Comparison of ENCODE assay signal across 31 mouse cellular contexts in genomic region chr5:127703609-127704180, GRCm38 (mm10).
DNase-seq lines count a peak whose midpoint lies in the region; ATAC-seq lines count a peak whose summit lies in the region.
"Had no signal": no experiment of that assay in that cellular context is flagged by ENCODE, and none has a peak within 500 bp of the region (broad histone marks: within the 10 kb centered on the region; RNA-seq: fewer than 3 reads in every experiment).

No protein-coding gene starts in this region.

- H3K9me3 ChIP-seq in hindbrain, embryonic 10.5 days, result no peaks in the 10 kb centered on the region
- no peaks in the 10 kb centered on the region; the same call in 1 of the 2 replicates for H3K9me3 ChIP-seq in hindbrain, embryonic 12.5 days (replicated peaks)
- no peaks in the 10 kb centered on the region for H3K9me3 ChIP-seq in forebrain, embryonic 14.5 days (replicated peaks; ENCODE audit: control insufficient read depth, low read length)
- H3K9me3 ChIP-seq: embryonic facial prominence, embryonic 13.5 days; heart, embryonic 10.5 days; heart, embryonic 15.5 days; limb, embryonic 12.5 days; liver, embryonic 15.5 days; lung, embryonic 15.5 days; neural tube, embryonic 15.5 days had no signal

- DNase-seq in hindbrain, embryonic 10.5 days (ENCODE audit: low spot score), result no peak
- DNase-seq in ES-CJ7 (ENCODE audit: low read depth, low spot score), result peak; percentile 52
- DNase-seq in Muller cell, postnatal 12 days (ENCODE audit: inconsistent ontology term), result peak; percentile 82
- peak; percentile 9 for DNase-seq in forebrain, embryonic 14.5 days (ENCODE audit: low spot score)
- no peak for DNase-seq in frontal cortex, adult 2 months (ENCODE audit: extremely low spot score in 1 of 2, low spot score in 1 of 2)
- DNase-seq: adrenal gland, postnatal 10 days; B cell, adult 2 months; cerebellum, adult 11 months; cerebellum, adult 9-10 months; cerebellum, postnatal 36 days; gastrocnemius, postnatal 25 days; heart, adult 11 months; kidney, adult 11 months; kidney, postnatal 14 days; right cerebral cortex, adult 18-20 months; thymus, adult 18-20 months; thymus, postnatal 25 days had no signal

- H3K4me1 ChIP-seq in hindbrain, embryonic 10.5 days (replicated peaks), result peaks cover 4% of the 10 kb centered on the region
- H3K4me1 ChIP-seq in hindbrain, embryonic 12.5 days, result peaks cover 5% of the 10 kb centered on the region; the same call in 1 of the 2 replicates
- no peaks in the 10 kb centered on the region for H3K4me1 ChIP-seq in forebrain, embryonic 14.5 days (ENCODE audit: control insufficient read depth, insufficient read depth, low read length)
- H3K4me1 ChIP-seq: embryonic facial prominence, embryonic 13.5 days; heart, embryonic 10.5 days; heart, embryonic 15.5 days; limb, embryonic 12.5 days; liver, embryonic 15.5 days; lung, embryonic 15.5 days; midbrain, embryonic 12.5 days; neural tube, embryonic 15.5 days had no signal

- no peaks in the 10 kb centered on the region for H3K27me3 ChIP-seq in hindbrain, embryonic 10.5 days (ENCODE audit: insufficient read depth, poor library complexity, severe bottlenecking)
- H3K27me3 ChIP-seq in hindbrain, embryonic 12.5 days, result no peaks in the 10 kb centered on the region
- no peaks in the 10 kb centered on the region for H3K27me3 ChIP-seq in forebrain, embryonic 14.5 days (replicated peaks; ENCODE audit: control insufficient read depth, insufficient read depth, low read length)
- H3K27me3 ChIP-seq: embryonic facial prominence, embryonic 13.5 days; heart, embryonic 15.5 days; limb, embryonic 12.5 days; liver, embryonic 15.5 days; lung, embryonic 15.5 days; midbrain, embryonic 12.5 days; neural tube, embryonic 15.5 days had no signal

- no peaks in the 10 kb centered on the region for H3K36me3 ChIP-seq in hindbrain, embryonic 10.5 days
- H3K36me3 ChIP-seq in hindbrain, embryonic 12.5 days, result no peaks in the 10 kb centered on the region
- H3K36me3 ChIP-seq in forebrain, embryonic 14.5 days (ENCODE audit: control insufficient read depth, insufficient read depth, low read length), result no peaks in the 10 kb centered on the region
- H3K36me3 ChIP-seq: embryonic facial prominence, embryonic 13.5 days; heart, embryonic 10.5 days; heart, embryonic 15.5 days; limb, embryonic 12.5 days; liver, embryonic 15.5 days; lung, embryonic 15.5 days; midbrain, embryonic 12.5 days; neural tube, embryonic 15.5 days had no signal

- H3K27ac ChIP-seq in hindbrain, embryonic 10.5 days, result peak overlapping the region; percentile 40
- H3K27ac ChIP-seq in hindbrain, embryonic 12.5 days, result no peak overlapping the region; the same call in 1 of the 2 replicates
- H3K27ac ChIP-seq in forebrain, embryonic 14.5 days (ENCODE audit: low read depth, low read length), result no peak overlapping the region
- H3K27ac ChIP-seq: embryonic facial prominence, embryonic 13.5 days; heart, embryonic 10.5 days; heart, embryonic 15.5 days; hindbrain, embryonic 14.5 days; limb, embryonic 12.5 days; liver, embryonic 15.5 days; lung, embryonic 15.5 days; midbrain, embryonic 12.5 days; neural tube, embryonic 15.5 days; stomach, postnatal 0 days had no signal

- H3K4me2 ChIP-seq in hindbrain, embryonic 12.5 days (replicated peaks), result no peak overlapping the region
- no peak overlapping the region for H3K4me2 ChIP-seq in forebrain, embryonic 14.5 days (ENCODE audit: low read length)
- H3K4me2 ChIP-seq: embryonic facial prominence, embryonic 13.5 days; heart, embryonic 15.5 days; hindbrain, embryonic 14.5 days; limb, embryonic 12.5 days; liver, embryonic 15.5 days; lung, embryonic 15.5 days; midbrain, embryonic 12.5 days; neural tube, embryonic 15.5 days had no signal

- H3K9ac ChIP-seq in hindbrain, embryonic 12.5 days, result no peak overlapping the region
- H3K9ac ChIP-seq in forebrain, embryonic 14.5 days (ENCODE audit: low read length), result no peak overlapping the region
- H3K9ac ChIP-seq: embryonic facial prominence, embryonic 13.5 days; heart, embryonic 15.5 days; hindbrain, embryonic 14.5 days; limb, embryonic 12.5 days; liver, embryonic 15.5 days; lung, embryonic 15.5 days; midbrain, embryonic 12.5 days; neural tube, embryonic 15.5 days had no signal

- no peak overlapping the region for H3K4me3 ChIP-seq in hindbrain, embryonic 10.5 days
- no peak overlapping the region for H3K4me3 ChIP-seq in hindbrain, embryonic 12.5 days
- H3K4me3 ChIP-seq in forebrain, embryonic 14.5 days (ENCODE audit: low read depth, low read length), result no peak overlapping the region
- H3K4me3 ChIP-seq: embryonic facial prominence, embryonic 13.5 days; heart, embryonic 10.5 days; heart, embryonic 15.5 days; limb, embryonic 12.5 days; liver, embryonic 15.5 days; lung, embryonic 15.5 days; midbrain, embryonic 12.5 days; neural tube, embryonic 15.5 days had no signal

- WGBS in hindbrain, embryonic 10.5 days, result 61% methylated on average over 9 of the region's 9 CpGs
- 59% methylated on average over 9 of the region's 9 CpGs for WGBS in hindbrain, embryonic 12.5 days
- 29% methylated on average over 9 of the region's 9 CpGs for WGBS in forebrain, embryonic 14.5 days

- ATAC-seq in hindbrain, embryonic 12.5 days (ENCODE audit: low FRiP score), result no peak
- ATAC-seq in forebrain, embryonic 14.5 days, result no peak
- ATAC-seq in megakaryocyte, adult 5-6 weeks (ENCODE audit: poor library complexity, severe bottlenecking), result no peak
- ATAC-seq: activated CD4-positive, CD25-positive, alpha-beta regulatory T cell, adult 4 months; inflammation-experienced regulatory T-cells, adult 6 months had no signal

Comparison
In these comparisons a context has a peak if more than half of its experiments do, and no peak if none do; other contexts are left out.
1. DNase-seq: peak in ES-CJ7 (single experiment), Muller cell, postnatal 12 days (single experiment) and forebrain, embryonic 14.5 days (single experiment); none in hindbrain, embryonic 10.5 days (single experiment) and frontal cortex, adult 2 months (0 of 2).